Mouse (Mus musculus) CD8-positive naive resting alpha-beta T cell, adult 2 months (primary cell): ENCODE measurements at regions not wholly inside any gene's neighbourhood (a gene's known extent, or its start where the extent isn't known, plus 50 kb on each side); places are given as distances from the start of the nearest gene placed in this dataset.

Experiments
- DNase-seq, 2 experiments: peaks; one replicate each; pipeline ENCODE4 v3.0.0; 2022; ENCODE audit warnings: low read depth in 2 of 2, low spot score in 2 of 2

DNA sequence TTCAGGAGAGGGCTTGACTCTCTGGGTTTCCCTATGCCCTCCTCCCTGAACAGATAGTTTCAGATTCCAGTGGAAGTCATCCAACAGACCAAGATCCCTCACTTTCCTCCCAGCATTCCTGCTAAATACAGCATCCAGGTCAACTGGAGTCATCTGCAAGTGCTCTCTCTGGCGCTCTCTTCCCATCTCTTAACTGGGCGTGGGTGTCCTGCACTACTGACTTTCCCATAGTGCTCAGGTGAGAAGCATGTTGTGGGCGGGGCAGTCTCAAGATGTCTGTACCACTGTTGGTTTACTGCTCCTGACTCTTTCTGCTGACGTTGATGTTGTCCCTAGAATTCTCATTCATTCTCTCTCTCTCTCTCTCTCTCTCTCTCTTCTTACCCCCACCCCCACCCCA lies 154.0 kb downstream of the Qrsl1 start:
- no peak for DNase-seq

DNA sequence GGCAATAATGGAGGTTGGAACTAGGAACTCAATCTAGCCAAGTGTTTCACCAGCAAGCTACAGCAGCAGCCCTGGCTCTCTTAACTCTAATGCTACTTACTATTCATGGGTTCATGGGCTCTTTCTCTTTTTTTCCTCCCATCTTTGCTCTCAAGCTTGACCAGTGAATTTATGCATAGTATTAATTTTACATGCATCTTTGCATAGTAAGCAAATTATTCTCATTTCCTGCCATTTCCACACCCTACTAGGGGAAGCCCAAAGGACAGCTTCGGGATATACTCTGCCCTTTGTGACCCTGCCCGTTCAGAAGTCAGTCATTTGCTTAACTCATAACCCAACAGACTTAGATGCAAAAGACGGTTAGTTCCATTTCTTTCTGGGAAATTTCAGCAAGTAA lies 153.2 kb downstream of the Qrsl1 start:
- DNase-seq = no peak

DNA sequence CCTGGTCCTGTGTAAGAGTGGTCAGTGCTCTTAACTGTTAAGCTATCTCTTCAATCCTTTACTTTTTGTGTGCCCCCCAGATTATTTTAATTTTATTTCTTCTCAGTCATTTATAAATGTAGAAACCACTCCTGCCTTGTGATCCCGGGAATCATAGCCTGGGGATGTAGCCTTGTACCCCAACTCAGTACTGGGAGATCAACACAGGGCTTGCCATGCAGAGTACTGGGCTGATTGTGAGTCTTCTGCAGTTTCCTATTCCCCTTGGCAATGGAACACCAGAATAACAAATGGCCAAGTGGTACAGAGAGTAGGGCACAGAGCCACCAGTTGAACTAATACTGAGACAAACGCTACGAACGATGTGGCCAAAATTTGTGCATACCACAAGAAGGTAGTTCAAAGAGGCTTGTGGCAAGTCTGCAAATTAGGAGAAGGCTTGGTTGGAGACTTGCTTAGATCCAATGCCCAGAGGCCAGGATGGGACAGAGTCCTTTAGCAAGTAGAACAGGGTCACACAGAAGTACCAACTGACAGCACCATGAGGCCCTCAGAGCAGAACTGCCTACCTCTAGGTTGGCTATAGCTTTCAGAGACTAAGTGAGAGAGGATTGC lies 151.9 kb downstream of the Qrsl1 start:
- no peak for DNase-seq

DNA sequence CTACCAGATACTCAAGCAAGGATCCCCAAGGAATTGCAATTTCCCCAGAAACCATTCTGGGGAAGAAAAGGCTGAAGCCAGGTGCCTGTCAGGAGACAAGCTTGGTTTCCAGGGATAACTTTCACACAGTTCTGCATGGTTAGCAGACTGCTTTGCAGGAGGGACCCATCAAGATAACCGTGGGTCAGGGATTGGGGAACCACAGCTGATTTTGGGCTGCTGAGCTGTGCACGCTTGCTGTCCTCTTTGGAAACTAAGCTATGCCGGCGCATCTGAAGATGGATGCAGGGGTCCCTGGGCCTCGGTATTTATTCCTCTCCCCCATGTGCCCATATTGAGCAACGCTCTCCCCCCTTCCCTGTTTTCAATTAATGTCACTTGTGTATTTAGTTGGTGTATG lies 151.1 kb downstream of the Qrsl1 start:
- DNase-seq = no peak

DNA sequence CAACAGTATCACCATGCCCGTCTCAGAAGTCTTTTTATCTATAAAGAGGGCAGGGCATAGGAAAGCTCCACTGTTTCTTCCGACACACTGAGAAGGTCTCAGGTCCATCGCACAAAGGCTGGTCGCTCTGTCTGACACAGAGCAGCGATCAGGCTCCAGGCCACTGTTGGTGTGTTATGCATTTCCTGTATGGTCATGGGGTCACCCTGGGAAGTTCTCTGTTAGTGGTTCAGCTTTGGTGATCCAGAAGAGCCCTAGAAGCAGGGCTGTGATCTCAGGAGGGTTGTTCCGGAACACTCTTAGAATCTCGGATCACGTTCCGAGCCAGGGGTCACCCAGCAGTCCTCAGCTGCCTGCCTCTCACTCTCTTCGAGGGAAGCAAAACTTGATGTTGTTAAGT lies 150.7 kb downstream of the Qrsl1 start:
- DNase-seq = no peak

DNA sequence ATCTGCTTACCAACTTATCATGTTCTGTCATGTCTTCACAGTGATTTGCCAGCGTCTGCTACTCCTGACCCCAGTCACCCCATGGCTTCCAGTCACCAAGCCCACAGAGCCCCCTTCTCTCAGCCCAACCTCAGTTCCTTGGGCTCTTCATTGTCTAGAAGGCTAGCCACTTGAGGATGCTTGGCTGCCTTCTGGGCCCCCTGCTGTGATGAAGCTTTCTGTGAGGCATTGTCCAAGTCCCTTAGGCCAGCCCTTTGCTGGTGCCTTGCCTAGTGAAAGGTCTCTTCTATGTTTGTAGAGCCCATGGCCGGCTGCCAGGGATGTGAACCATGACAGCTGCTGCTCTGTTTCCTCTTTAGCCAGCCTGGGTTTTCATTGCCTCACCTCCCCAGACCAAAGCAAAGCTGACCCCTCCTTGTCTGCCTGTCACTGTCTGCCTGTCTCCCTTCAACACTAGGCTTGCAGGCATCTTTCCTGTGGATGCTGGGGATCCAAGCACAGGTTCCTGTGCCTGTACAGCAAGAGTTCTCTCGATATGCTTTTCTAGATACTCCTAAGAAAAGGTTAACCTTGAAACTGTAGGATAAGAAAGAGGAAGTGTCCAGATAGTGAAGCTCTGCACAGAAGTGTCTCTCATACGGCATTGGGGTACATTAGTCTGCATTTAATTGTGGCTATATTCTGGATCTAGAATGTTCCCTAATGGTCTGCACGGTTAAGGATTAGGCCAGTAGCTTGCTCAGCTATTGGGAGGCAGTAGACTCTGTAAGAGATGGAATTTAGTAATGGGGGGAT lies 149.5 kb downstream of the Qrsl1 start:
- DNase-seq = no peak

DNA sequence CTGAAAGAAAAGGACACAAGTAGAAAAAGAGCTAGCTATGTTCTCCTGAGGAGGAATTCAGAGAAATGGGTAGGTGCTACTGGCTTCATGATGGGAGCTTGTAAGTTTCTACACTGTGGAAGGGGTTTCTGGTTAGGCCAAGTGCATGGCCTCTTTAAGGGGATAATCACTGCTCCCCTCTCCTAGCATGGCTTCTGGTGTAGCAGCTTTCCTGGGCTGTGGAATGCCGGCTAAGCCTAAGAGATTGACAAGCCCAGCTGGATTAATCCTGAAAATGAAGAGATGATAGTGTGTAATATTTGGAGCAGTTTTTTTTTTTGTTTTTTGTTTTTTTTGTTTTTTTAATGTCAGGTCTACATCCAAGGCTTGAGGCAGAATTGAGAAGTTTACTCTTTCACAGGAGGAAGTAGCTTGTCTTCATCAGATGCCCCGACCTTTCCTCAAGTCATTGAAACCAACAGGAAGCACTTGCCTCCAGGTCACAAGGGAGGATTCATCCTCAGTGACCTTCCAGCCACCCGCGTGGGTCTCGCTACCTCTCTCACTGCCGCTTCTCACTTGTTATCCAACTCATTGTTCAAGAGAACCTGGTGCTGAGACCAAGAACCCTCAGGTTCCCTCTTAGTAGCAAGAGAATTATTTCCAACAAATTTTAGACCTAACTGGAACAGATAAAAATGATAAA lies 144.5 kb downstream of the Qrsl1 start:
- DNase-seq = no peak

DNA sequence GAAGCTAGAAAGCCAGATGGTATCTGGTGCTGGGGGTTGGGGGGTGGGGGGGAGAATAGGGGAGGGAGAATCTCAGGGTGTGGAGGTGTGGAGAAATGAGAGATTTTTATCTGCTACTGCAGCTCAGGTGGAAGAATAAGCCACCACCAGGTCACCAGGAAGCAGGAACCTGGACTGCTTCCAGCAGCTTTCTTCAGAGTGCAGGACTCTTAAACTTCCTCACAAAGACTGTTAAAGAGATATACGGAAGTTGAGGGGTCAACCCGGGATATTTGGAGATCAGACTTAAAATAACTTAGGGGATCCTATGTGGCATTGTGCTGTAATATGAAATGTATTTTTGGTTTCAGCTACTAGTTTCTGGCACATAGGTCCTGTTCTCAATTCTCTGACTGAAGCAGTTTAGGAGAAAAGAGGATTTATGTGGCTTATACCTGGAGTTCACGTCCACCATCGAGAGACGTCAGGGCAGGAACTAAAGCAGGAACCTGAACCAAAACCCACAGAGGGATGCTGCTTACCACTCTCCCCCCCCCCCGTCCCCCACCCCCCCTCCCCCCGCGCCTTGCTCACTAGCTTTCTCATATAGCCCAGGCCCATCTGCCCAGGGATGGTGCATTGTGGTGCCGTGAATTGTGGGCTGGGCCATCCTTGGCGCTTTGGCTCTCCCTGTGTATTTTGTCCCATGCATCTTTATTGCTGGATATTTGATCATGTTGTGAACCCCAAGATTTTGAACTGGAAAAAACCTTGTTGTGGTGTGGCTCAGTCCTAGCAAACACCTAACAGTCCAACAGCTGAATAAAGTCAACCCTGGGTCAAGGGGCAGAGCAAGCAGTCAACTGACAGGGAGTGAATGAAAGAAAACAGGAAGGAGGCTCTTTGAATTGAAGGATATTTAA lies 143.2 kb downstream of the Qrsl1 start:
- no peak for DNase-seq

DNA sequence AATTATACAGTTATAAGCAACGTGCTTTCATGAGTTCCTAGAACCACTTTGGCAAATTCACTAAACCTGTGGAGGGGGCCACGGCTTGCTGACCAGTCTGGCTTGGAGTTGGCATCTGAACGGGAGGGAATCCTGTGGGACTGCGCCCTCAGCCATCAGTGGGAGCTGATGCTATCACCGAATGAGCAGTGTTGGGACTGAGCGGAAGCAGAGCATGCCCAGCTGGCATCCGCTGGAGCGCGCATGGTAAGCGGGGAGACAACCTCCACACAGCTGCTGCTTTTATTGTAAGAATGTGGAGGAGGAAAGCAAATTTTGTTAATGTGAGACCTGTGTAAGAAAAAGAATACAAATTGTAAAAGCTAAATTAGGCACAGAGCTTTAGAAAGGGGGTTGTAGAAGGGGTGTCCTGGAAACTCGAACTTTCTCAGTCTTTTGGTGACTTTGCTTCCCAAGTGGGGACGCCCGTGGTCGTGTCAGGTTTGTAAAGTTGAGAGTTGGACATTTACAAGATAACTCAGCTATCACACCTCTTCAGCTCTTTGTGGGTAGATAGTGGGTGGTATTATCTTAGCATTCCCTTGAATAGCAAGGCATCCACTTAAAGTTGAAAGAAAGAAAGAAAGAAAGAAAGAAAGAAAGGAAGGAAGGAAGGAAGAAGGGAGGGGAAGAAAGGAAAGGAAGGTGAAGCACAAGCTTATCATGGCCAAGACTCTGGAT lies 142.2 kb downstream of the Qrsl1 start:
- DNase-seq = no peak

DNA sequence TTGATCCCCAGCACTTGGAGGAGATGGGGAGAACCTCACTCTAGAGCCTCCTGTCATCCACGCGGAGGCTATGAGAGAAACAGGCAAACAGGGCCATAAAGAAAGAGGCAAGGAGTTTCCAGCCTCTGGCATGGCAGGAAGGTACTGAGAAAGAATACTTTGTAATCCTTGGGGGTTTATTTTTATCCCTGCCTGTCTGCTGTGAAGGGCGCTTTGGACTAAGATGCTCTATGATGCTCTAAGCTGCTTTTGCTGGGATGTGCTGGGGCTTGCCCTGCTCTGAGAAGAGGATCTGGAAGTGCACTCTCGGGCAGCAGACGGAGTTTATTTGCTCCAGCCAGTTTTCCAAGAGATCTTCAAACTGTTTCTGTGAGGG lies 141.7 kb downstream of the Qrsl1 start:
- no peak for DNase-seq

DNA sequence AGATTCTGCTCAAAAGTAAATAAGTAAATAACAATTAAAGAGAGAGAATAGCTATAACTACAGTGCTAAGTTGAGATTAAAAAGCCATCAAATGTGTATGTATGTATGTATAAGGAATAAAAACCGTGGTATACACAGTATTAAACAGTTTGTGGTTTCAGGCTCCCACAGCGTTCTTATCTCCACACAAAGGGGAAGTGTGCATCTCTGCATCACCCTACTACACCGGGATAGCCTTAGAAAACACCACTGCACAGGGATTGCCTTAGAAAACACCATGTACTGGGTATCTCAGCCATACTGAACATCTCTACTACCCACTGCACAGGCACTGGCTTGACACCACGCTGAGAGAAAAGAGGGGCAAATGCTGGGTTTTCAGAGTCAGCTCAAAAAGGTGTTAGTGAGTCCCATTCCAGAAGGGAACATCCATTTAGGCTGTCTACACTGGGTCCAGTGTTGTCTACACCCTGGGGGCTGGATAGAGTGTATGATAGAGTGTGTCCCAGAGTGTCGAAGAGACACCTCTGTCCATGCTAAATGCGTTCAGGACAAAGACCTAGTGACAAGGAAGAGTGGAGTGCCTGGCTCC lies 139.5 kb downstream of the Qrsl1 start:
- no peak for DNase-seq

DNA sequence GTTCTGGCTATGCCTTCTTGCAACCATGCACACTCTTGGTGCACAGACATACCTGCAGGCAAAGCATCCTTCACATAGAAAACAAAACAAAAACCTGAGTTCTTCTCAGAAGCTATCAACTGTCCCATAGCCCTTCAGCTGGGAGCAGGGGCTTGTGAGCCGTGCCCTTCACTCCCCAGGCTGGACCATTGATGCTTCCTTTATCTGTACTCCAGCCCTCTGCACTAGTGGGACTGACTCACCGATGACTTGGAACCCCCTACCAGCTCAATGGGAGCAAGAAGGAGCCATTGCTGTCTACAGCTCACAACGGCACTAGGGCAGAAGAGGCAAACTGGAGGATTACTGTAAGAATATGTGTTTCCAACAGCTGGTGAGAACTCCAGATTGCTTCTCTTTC lies 137.0 kb downstream of the Qrsl1 start:
- DNase-seq = no peak

DNA sequence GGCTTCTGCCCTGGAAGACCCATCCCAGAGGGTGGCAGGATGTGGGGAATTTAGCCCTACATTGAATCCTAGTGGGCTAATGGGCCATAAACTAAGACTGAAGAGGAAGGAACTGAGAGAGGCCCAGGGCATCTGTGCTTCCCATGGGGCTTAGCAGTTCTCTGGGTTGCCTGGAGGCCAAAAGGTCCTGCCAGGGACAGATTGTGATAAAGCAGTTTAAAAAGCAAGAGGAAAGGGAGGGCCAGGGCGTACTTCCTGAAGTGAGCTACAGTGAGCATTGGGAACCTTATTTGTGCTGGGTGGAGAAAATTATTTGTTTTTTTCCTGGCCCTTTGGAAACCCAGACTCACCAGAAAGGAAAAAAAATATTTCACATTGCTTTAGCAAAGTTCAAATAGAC lies 136.3 kb downstream of the Qrsl1 start:
- DNase-seq = no peak

DNA sequence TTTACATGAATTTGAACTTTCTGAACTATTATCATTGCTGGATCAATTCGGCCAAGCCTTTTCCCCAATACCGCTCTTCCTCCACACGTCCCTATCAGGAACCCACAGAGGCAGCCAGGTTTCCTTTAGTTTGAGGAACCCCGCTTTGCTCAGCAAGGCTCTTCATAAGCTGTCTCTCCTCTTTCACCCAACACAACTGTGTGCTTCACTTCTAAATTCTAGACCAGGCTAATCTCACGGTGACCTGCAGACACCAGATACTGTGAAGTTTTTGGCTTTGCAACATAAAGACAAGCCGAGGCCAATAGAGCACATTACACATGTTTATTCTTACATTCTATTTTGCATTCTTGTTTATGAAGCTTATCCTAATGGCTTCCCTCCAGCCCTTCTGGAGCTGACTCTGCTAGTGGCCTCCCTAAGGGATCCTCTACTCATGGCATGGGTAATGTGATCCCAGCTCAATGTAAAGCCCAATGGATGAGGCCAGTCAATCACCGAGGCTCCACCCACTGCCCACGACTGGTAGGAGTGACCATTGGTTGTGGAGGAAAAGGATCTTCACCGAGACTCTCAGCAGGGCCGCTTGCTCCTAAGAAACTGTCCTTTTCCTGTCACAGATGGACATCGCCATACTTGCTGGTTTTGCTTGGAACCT lies 135.6 kb downstream of the Qrsl1 start:
- DNase-seq = no peak

DNA sequence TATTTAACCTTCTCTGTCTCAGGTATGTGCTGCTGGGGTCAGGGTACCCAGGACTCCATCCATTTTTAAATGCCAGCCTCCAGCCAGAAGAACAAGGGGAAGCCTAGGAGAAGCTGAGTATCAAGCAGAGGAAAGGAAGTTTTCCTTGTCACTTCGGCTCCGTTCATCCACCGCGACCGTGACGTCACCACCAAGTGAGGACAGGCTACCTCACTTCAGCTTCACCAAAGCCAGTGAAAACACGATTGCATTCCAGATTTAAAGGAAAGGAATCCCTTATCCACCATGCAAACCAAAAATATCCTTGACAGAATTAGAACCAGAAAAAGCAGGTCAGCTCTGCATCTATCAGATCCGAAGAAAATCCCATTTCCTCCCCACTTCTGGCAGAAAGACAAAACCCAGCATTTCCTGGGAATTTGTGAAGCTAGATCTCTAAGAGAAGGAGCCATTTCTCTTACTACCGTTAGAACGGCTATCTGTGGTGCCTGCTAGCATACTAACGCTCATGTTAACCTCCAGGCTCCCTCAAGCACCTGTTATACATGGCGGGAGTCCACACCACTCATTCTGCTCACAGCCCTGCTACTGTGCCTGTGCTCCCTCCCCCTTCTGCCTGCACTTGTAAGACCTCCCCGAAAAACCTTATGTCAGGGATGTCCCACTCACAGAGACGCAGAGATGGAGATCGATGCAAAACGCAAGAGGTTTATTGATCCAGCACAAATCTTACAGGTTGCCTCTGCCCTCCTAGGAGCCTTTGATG lies 133.4 kb downstream of the Qrsl1 start:
- no peak for DNase-seq

DNA sequence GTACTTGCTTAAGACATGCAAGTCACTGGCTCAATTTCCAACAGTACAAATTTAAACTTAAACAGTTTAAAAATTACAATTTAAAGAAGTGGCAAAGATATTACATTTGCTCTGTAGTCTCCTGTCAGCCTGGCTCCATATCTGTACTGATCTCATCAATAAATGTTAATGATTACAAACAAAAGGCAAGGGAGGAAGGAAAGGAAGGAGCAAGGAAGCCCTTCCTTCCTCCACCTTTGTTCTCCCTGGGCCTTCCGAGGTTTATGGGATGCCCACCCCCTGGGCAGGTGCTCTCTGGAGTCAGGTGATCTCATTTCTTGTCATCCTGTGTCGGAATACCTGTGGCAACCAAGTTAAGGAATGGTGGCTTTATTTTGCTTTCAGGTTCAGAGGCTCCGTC lies 132.5 kb downstream of the Qrsl1 start:
- DNase-seq = no peak

DNA sequence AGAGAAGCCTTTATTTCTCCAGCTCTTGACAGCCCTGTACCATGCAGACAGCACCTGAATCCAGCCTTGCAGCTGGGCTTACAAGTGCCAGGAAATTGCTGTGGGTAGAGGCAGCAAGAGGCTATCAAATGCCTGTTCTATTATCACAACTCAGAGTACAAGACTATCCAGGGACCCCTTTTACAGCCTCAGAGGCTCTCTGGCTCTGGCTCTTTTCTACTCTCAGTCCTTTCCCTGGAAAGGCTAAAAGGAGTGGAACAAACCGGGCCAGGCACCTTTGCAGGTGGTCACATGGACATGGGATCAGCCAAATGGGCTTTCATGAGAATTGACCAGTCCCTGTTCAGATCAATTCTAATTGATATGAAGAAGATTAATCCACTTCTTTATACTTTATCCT lies 125.7 kb downstream of the Qrsl1 start:
- DNase-seq = no peak

DNA sequence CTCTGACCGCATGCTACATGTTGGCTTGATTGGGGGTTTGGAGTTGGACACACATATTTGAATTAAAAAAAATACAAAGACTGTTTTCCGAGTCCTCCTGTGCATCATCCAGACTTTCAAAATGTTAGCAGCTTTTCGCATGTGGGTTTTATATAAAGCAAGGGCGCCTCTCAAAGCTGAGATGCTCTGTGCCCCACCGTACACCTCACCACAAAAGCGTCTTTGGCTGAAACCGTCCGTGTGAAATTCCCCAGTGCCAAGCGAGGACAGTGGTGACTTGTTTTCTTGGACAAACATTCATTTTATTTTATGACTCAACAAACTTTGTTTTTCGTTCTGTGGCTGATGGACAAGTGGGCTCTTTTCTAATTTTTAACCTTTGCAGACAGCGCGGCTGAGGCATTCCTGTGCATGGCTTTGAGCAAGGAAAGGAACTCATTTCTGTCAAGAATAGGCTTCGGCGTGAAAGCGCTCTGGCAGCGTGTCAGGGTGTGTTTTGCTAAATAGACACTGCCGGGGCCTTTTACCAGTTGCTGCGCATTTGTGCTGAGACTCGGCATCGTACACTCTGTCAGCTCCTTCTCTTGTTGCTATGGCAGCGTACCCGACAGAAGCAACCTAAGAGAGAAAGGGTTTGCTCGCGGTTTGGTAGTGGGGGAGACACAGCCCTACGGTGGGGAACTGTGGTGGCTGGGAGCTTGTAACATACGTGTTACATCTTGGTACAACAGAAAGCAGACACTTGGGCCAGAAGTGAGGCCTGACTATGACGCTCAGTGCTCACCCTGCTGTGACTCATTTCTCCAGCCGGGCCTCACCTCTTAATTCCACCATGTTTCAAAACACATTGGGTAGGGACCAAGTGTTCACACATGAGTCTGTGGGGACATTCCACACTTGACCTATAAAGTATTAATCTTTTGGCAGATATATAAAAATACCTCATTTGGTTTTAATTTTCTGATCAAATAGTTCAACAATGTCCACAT lies 123.6 kb downstream of the Qrsl1 start:
- DNase-seq = no peak
